Mouse (Mus musculus) cerebellum, adult (tissue): ENCODE data around the gene Hjurp.

Source experiments
- ATAC-seq: cut with Nextera tagmentation; 2 replicates; pipeline ENCODE4 v1.9.2; 2017; ENCODE audit warnings: mild to moderate bottlenecking, moderate library complexity, mixed read lengths; ENCODE audit not compliant: insufficient number of reproducible peaks, low FRiP score, low TSS enrichment

Hjurp gene

GRCm38 (mm10) chr1:88264237-88264868 is 13.1 kb downstream of the Hjurp start:
- ATAC-seq = no peak

- no peak for ATAC-seq
These were observed 13.7 kb downstream of the Hjurp start for GRCm38 (mm10) chr1:88263778-88264177.

GRCm38 (mm10) chr1:88262961-88263360 is 14.5 kb downstream of the Hjurp start:
- no peak for ATAC-seq

GRCm38 (mm10) chr1:88262255-88262654 is 15.2 kb downstream of the Hjurp start:
- ATAC-seq = no peak

- no peak for ATAC-seq
These were observed 15.7 kb downstream of the Hjurp start for GRCm38 (mm10) chr1:88261706-88262105.

GRCm38 (mm10) chr1:88260604-88261377 is 16.6 kb downstream of the Hjurp start:
- no peak for ATAC-seq

- ATAC-seq = no peak
These were observed 17.3 kb downstream of the Hjurp start for GRCm38 (mm10) chr1:88260114-88260513.

- ATAC-seq = no peak
These were observed 17.8 kb downstream of the Hjurp start for GRCm38 (mm10) chr1:88259643-88260024.

- ATAC-seq = no peak
These were observed 18.4 kb downstream of the Hjurp start for GRCm38 (mm10) chr1:88258881-88259642.

- ATAC-seq = no peak
These were observed 19.1 kb downstream of the Hjurp start for GRCm38 (mm10) chr1:88258361-88258760.

GRCm38 (mm10) chr1:88257681-88258080 is 19.8 kb downstream of the Hjurp start:
- ATAC-seq = no peak

- ATAC-seq = no peak
These were observed 20.4 kb downstream of the Hjurp start for GRCm38 (mm10) chr1:88256886-88257663.

- ATAC-seq = 0 out of 2 replicates have a peak, but pooled peaks have one; percentile 3
These were observed 21.3 kb downstream of the Hjurp start for GRCm38 (mm10) chr1:88255989-88256754.

GRCm38 (mm10) chr1:88255466-88255857 is 22.0 kb downstream of the Hjurp start:
- ATAC-seq = 0 out of 2 replicates have a peak, but pooled peaks have one; percentile 0

- ATAC-seq = 0 out of 2 replicates have a peak, but pooled peaks have one; percentile 0
These were observed 22.5 kb downstream of the Hjurp start for GRCm38 (mm10) chr1:88254793-88255465.

- ATAC-seq = no peak
These were observed 23.9 kb downstream of the Hjurp start for GRCm38 (mm10) chr1:88253540-88253939.

- ATAC-seq = no peak
These were observed 24.3 kb downstream of the Hjurp start for GRCm38 (mm10) chr1:88253106-88253505.

GRCm38 (mm10) chr1:88250023-88250422 is 27.4 kb downstream of the Hjurp start:
- no peak for ATAC-seq

- no peak for ATAC-seq
These were observed 27.8 kb downstream of the Hjurp start for GRCm38 (mm10) chr1:88249596-88249995.
